Mouse (Mus musculus) retina, embryonic 14.5 days (tissue): ENCODE measurements around the gene Sat2.
A peak's percentile ranks its signal among the peaks of the same experiment; 100 is the strongest.

Experiments
- DNase-seq: peaks from one replicate; pipeline ENCODE4 v3.0.0-alpha.2; 2015; ENCODE audit warnings: low spot score

Sat2 gene

DNA sequence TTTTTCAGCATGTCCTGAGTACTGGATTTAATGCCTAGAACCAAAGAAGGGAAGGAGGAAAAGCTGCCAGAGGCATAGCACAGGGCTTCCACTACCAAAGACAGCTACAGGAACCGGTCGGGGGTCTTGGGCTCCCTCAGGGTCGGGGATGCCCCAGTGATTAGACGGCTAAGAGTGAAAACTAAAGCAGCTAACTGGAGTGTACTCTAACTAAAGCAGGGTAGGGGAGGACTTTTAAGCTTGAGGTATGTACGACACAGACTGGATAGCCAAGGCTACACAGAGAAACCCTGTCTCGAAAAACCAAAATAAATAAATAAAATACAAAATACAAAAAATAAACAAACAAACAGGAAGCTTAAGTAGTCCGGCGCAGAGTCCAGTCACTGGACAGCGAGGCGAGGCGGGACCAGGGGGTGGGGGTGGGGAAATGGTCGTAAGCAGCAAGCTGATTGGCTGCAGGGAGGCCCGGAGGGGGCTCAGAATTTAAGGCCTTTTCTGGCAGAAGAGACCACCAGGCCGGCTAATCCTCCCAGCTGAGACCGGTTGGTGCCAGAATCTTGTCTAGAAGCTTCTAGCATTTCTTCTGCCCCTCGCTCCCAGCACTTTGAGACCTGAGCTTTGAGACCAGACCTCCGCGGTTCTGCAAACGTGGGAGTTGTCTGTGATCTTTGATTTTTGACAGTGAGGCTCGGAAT is at the start of gene Sat2:
Gene Sat2 (plus strand): TSS at position 454 of the 698 bp plus-strand sequence.
- peak; percentile 81 for DNase-seq

GRCm38 (mm10) chr11:69575220-69575619 is 46.6 kb upstream of the Sat2 start:
- peak; percentile 71 for DNase-seq

GRCm38 (mm10) chr11:69576307-69576706 is 45.5 kb upstream of the Sat2 start:
- no peak for DNase-seq

- no peak for DNase-seq
Observed at GRCm38 (mm10) chr11:69578301-69578700, 43.5 kb upstream of the Sat2 start.

DNA sequence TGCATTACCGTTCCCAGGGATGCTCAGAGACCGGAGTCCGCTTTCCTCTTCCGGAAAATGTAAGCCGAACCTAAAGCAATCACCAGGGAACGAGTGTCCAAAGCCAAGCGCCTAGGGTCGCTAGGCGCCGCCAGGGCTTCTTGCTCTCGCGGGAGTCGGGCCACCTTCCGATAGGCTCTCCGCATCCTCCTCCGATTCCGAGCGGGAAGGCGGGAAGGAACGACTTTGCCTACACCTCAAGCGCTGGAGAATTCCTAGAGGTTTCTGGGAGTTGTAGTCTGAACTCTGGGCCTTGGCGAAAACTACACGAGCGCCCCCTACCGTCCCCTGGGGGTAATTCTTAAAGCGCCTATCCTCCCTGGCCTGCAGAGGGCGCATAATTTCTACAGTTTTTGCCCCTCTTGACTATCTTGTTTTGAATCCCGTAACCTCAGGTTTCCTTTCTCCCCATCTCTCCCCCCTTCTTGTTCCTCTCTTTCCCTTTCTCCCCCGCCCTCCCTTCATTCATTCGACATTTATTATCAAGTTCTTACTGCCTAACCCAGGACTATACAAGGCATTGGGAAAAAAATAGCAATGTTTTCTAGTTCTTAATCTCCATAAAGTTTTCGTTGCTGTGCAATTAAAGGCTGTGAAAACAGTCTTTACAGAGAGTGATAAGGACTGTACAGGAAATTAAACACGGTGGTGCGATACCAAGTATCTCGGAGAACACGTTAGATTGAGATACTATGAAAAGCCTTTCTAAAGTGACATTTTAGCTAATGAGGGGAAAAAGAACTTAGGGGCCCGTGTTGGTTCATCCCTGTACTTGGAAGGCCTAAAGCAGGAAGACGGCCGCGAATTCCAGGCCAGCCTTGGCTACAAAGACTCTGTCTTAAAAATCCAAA is 42.5 kb upstream of the Sat2 start:
- DNase-seq, result peak; percentile 99

- DNase-seq, result peak; percentile 94
Observed at GRCm38 (mm10) chr11:69580091-69580514, 41.7 kb upstream of the Sat2 start, which contains the start of the genes Wrap53 and Trp53. Gene Wrap53 (minus strand): TSS chr11:69580255. Gene Trp53 (plus strand): TSS chr11:69580359.

DNA sequence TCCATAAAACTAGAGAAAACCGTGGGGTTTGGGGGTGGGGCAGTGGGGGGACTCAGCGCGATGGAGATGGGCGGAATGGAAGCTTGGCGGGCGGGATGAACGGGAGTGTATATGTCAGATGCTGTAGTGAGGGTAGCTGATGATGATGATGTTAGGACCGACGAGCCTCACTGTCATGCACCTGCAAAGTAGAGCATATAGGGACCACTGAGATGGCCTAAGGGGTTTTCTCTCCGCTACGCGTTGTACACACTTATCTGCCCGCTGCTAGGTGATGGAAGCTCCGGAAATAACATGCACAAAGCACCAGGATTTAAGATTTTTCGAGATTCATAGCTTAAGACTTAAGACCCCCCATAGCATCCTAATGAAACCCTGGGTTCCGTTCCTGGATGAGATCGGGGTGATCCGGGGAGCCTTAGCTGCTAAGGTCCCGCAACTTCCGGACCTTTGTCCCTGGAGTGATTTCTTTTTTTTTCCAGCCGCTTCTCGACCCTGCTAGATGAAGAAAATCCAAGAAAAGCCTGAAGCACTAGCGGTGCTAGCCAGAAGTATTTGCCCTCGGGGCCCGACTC is 41.2 kb upstream of the Sat2 start:
- no peak for DNase-seq

- DNase-seq, result peak; percentile 96
Observed at GRCm38 (mm10) chr11:69581147-69581688, 40.6 kb upstream of the Sat2 start.

DNA sequence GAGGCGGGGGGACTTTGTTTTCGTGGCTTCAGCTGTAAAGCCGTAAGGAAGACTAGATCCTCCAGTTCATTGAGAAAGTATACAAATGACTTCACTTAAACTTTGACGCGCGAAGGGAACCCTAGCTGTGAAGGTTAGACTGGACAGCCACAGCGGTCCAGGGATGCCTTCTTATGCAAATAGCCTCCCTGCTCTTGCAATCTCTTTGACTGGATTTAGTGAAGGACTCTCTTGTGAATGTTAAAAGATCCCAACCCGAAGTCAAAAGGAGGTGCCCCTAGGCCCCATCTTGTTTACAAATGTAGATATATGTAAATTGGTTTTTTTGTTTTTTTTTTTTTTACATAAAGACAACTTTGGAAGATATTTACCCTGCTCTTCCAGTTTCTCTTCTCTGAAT is 40.0 kb upstream of the Sat2 start:
- no peak for DNase-seq

DNA sequence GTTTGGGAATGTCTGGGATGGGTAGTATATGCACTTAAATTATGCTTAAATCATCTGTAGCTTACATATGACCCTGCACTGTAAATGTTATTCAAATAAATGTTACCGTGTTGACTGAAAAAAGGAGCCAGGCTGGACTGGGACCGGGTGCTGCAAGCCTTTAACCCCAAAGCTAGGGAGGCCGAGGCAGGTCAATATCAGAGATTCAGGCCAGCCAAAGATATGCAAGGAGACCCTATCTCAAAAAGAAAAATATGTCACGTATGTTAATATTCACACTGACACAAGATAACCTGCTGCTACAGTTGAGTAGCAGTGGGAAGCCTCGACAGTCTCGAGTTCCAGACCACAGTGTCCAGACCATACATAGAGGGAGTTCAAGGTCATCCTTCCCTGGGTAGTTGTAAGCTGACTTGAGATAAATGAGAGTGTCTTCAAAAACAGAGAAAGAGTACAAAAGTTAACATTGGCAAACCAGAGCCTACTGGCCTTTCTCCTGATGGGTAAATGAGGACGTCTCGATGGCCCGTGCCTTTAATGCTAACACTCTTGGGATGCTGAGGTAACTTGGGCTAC is 39.5 kb upstream of the Sat2 start:
- DNase-seq, result no peak

DNA sequence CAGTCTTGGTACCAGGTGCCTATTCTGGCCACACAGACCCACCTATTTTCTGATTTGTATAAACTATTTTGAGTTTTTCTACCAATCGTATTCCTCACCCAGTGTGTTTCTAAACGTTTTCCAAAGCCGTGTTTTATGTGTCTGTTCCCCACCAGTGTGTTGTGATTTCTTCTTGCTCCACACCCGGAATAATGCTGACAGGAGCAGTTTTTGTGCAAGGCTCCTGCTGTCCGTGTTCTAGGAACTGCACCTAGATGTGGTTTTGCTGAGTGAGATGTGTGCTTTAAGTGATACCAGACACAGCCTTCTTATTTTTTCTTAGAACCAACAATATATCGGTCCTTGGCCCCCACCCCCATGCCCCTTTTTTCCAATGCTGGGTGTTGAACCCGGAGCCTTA is 37.8 kb upstream of the Sat2 start:
- DNase-seq, result no peak

DNA sequence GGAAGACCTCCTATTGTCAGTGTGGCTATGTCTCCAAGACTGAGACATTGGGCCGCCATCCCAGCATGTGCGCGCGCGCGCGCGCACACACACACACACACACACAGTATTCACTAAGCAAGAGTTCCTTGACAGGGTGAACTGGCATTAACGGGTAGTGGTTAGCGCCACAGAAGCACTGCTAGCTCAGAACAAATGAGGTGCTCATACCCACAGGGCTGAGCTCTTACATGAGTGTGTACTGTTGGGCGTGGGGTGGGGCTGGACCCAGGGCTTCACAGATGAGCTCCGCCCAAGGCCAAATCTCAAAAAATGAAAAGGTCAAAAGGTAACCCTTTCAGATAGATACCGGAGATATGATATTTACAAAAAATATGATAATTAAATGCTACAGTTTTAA is 36.9 kb upstream of the Sat2 start:
- DNase-seq, result no peak

DNA sequence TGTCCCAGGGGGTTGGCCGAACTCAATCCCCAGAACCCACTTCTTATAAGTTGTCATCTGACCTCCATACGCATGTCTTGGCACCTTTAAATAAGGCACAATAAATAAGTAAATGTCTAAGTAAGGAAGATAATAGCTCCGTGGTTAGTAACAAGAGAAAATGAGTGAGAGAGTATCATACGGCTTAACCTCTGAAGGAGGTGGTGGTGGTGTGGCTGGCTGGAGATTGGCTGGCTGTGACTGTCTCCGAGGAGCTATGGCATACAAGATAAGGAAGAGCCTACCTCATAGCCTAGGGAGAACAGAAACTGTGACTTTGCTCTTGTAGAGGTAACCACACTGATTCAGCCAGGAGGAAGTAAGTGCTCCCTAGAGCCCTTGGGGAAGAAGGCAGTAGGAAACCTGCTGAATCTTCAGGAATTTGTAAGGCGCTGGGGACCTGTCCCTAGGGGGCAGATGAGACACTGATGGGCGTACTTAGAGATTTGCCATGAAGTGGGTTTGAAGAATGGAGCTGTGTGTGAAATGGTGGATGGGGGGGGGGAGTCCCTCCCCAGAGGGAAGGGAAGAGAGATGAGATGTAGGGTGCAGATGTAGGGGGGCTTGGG is 36.0 kb upstream of the Sat2 start:
- DNase-seq, result no peak

DNA sequence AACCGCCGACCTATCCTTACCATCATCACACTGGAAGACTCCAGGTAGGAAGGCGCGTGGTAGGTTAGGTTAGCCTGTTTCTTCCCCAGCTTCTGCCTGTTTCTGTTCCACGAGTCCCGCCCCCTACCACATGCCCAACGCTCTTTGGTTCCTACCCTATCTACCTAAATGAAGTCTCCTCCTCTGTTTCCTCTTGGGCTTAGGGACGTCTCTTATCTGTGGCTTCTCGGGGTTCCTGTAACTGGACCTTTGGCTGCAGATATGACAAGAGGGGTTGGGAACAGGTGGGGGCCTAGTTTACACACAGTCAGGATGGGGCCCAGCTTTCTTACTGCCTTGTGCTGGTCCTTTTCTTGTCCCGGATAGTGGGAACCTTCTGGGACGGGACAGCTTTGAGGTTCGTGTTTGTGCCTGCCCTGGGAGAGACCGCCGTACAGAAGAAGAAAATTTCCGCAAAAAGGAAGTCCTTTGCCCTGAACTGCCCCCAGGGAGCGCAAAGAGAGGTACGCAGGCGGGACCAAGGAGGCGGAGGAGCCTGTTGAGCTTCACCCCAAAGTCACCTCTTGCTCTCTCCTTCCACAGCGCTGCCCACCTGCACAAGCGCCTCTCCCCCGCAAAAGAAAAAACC is 32.5 kb upstream of the Sat2 start:
- no peak for DNase-seq

GRCm38 (mm10) chr11:69590622-69591021 is 31.2 kb upstream of the Sat2 start:
- no peak for DNase-seq

DNA sequence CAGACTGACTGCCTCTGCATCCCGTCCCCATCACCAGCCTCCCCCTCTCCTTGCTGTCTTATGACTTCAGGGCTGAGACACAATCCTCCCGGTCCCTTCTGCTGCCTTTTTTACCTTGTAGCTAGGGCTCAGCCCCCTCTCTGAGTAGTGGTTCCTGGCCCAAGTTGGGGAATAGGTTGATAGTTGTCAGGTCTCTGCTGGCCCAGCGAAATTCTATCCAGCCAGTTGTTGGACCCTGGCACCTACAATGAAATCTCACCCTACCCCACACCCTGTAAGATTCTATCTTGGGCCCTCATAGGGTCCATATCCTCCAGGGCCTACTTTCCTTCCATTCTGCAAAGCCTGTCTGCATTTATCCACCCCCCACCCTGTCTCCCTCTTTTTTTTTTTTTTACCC is 30.4 kb upstream of the Sat2 start:
- DNase-seq, result no peak

DNA sequence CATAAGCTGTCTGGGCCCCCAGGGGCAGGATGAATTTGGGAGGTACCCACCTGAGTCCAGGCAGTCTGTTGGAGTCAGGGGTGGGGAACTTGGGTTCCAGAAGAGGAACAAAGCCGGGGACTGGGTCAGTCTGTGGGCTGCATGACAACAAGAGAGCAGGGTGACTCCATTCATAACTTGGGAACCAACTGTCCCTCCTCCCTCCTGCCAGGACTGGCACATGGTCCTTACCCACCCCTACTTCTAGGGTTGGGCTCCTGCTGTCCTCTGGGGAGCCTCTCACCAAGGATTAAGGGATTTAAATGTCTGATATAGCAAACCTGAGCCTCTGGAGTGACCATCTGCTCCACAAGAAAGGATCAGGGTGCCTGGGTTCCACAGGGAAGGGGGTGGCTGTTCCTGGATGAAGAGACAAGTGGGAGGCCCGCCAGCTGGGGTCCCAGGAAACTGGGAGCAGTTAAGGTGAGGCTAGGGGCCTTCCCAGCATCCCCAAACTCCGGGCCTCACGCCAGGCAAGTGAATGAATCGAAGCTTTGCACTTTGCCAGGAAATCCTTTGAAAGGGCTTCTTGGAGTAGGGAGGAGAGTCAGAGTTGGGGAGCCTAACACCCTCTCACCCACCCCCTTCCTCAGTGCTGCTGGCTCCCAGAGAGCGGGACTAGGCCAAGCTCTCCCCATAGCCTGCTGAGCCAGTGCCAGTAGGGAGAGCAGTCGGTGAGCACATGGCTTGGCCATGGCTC is 29.8 kb upstream of the Sat2 start:
- DNase-seq, result no peak

DNA sequence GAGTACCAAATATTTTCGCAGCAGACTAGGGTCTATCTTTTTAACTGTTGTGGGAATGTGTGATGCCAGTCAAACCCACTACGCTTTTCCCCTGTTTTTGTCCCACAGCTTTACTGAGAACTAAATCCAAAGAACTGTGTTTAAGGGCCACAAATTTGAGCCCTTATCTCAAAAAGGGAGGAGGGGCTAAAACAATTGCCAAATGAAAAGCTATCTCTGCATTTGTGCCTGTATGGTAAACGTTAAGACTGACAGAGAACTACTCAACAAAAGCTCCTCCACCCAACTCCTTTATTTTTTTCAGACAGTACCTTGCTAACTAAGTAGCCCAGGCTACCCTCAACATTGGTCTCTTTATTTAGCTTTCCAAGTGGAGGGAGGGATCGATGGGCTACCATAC is 29.0 kb upstream of the Sat2 start:
- no peak for DNase-seq

DNA sequence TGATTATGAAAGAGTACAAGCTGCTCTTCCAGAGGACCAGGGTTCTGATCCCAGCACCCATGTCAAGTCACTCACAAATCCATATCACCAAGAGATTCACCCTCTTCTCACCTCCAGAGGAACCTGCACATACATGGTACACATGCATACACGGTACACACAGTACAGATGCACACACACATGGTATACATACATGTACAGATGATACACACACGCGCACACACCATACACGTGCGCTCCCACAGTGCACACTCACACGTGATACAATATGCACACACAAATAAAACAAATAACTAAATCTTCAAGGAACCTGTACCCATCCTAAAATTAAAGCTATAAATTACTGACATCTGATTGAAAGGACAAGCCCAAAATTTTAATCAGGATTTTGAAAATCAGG is 27.0 kb upstream of the Sat2 start:
- DNase-seq, result no peak

DNA sequence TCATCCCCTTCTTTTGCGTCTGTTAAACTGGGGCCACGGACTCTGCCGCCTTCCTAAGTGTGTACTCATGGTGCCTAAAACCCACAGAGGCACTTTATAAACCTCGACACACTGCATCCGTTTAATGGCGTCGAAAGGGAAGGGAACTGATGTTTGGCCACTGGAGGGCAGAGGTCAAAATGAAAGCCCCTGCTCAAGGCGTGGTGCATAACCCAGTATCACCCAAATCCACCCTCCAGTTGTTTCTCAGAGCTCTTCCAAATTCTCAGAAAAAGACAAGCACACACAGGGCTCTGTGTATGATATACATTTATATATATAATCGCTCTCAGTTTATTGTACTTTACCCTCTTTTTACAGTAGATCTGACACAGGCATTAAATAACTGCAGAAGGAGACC is 22.4 kb upstream of the Sat2 start:
- no peak for DNase-seq

GRCm38 (mm10) chr11:69600098-69600497 is 21.7 kb upstream of the Sat2 start:
- DNase-seq, result peak; percentile 41
